Mouse (Mus musculus): ENCODE measurements at regions not wholly inside any gene's neighbourhood (a gene's known extent, or its start where the extent isn't known, plus 50 kb on each side); places are given as distances from the start of the nearest gene placed in this dataset.

- DNase-seq = no peak
Measured at GRCm38 (mm10) chr16:93387578-93388116, 216.2 kb downstream of the Setd4 start.

DNA sequence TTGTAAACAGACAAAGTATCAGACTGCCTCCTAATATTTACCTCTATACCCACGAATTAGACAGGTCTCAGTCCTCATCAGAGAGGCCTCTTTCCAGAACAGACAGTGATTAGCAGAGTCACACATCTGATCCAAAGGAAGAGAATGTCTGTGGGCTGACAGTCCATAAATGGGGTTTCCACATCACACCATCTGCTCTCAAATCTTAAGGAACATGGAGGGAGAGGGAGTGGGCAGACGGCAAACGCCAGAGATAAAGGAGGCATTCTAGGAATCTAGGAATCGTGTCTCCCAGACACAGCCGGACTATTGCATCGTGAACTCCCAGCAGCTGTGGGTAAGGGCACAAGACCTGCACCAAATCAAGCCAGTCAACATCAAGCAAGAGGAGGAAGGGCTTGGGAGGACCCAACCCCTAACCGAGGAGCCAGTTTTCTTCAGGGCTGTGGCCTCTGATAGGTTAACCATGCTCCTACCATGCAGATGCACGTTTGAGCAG is 219.8 kb downstream of the Setd4 start:
- DNase-seq = no peak

DNA sequence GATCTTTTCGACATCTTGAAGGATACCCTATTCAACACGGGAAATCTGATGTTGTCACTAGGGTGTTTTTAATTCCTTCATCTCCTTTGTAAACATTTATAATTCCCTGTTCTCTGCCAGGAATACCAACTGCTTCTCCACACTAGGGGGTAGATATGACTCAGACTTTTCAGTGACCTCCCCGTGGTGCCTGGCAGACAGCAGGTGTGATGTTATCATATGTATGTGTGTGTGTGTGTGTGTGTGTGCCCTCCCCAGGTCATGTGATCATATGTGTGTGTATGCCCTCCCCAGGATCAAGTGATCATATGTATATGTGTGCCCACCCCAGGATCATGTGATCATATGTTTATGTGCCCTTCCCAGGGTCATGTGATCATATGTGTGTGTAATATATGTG is 220.9 kb downstream of the Setd4 start:
- no peak for DNase-seq

DNA sequence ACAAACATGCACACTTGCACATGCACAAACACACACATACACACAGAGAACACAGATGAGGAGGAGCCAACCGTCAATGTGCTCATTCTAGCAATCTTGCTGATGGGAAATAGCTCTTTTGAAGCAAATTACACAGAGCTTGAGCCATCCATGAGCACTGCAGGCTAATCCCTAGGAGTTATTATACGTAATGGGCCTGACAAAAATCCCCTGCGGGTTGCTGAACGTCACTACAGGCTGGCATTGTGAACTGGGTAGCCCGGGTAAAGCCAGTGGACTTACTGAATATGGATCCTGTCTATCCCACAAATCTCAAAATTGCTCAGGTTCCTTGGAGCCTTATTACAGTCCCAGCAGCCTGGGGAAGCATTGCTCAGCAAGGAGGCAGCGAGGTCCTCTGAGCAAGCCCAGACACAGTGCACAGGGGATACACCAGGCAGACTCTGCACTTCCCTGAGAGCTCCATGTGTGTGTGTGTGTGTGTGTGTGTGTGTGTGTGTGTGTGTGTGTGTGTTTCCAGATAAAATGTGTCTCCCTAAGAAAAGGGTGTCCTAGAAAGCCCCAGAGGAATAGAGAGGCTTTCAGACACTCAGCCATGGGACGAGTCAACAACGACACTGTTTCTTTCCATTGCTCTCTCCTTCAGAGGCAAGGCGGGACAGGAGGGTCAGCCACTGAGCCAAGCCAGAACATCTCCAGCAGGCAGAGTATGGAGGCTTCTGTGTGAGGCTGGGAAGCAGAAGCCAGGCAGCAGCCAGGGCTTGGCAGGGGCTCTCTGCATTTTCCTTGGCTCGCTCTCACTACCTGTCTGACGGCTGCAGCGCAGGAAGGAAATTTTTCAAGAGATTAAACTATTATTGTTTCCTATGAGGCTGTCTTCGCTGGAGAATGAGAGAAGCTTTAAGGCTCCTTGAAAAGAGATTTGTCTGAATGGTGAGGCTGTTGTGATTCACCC is 222.9 kb downstream of the Setd4 start:
- DNase-seq = peak; percentile 92

DNA sequence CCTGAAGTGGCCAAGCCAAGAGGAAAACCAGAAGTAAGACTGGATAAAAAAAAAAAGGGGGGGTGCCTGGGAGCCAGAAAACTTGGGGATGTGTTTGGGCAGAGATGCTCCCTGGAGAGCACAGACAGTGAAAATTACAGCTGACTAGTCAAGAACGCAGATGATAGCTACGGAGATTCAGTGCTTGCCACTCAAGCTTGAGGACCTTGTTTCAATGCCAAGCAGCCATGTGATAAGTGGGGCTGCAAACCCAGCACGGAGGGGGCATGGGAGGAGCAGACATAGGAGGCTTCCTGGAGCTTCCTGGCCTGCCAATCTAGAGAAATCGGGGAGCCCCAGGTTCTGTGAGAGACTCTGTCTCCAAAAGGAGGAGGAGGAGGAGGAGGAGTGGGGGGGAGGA is 223.7 kb downstream of the Setd4 start:
- no peak for DNase-seq

DNA sequence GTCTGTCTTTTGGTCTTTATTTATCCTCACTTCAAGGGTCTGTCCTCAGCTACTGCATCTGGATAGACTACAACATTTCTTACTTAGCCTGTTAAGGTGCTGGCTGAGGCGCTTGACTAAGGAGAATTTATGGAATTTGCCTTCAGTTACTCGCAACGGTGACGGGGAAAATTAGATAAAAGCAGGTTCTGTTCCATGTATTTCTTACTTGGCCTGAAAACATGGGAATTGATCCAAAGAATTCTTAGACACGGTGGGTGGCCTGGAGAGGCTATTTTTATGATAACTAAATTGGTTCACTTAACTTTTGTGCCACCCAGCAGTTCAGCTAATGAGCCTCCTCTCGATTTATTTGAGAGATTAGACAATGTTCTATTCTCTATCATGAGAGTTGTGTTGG is 224.3 kb downstream of the Setd4 start:
- no peak for DNase-seq

DNA sequence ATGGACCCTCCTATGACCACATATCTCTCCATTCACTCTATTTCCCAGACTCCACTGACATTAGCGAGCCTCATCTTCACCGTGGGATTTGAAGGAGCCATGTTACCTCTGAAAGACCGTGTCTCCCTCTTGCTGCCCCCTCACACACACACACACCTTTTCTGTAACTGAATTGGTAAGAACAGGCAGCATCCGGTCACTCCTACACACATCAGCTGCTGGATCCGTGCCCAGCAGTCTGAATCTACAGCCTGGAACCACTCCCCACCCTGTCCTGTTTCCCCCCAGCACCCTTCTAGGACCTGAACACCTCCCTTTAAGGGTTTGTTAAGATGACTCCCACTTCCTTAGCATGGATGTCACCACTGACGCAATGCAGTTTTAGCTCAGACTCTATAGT is 229.2 kb downstream of the Setd4 start:
- no peak for DNase-seq

- no peak for DNase-seq
Measured at GRCm38 (mm10) chr16:93369766-93370146, 234.1 kb downstream of the Setd4 start.

GRCm38 (mm10) chr16:93368824-93369765 is 234.8 kb downstream of the Setd4 start:
- no peak for DNase-seq

DNA sequence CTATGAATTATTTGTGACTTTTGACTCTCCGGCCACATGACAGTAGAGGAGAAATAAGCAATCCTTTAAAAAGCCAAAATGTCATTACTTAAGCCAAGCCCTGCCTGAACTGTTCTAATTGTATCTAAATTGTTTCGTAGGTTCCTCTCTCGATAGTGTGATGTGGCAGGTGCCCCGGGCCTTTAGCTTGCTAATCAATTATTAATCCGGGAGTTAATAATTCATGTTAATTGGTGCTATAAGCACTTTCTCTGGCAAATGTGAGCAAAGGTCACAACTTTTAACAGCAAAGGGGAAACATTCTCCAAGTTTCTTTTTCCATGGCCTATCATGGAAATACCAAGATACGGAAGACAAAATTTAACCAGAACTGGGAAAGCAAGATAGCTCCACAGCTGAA is 235.9 kb downstream of the Setd4 start:
- DNase-seq = no peak

DNA sequence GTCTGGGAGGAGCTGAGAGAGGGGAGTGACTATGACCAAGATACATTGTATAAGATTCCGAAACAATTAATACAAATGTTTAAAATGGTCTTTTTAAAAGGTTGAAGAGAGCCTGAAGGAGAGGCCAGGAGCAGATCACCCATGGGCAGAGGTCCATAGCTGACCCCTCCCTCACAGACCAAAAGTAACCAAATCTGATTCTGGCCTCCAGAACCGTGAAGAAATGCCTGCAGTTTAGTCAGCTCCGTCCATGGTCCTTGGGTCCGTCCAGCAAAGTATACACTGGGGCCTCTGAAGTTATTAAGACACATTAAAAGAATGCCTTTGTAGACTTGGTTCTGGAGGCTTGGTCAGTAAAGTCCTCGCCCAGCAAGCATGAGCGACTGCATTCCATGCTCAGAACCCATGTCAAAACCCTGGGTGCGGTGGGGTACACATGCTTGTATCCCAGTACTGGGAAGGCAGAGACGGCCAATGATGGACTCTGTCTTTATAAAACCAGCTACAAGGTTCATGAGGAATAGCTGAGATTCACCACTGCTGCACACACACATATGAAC is 236.5 kb downstream of the Setd4 start:
- DNase-seq = no peak

GRCm38 (mm10) chr16:93366383-93366941 is 237.4 kb downstream of the Setd4 start:
- DNase-seq = no peak

DNA sequence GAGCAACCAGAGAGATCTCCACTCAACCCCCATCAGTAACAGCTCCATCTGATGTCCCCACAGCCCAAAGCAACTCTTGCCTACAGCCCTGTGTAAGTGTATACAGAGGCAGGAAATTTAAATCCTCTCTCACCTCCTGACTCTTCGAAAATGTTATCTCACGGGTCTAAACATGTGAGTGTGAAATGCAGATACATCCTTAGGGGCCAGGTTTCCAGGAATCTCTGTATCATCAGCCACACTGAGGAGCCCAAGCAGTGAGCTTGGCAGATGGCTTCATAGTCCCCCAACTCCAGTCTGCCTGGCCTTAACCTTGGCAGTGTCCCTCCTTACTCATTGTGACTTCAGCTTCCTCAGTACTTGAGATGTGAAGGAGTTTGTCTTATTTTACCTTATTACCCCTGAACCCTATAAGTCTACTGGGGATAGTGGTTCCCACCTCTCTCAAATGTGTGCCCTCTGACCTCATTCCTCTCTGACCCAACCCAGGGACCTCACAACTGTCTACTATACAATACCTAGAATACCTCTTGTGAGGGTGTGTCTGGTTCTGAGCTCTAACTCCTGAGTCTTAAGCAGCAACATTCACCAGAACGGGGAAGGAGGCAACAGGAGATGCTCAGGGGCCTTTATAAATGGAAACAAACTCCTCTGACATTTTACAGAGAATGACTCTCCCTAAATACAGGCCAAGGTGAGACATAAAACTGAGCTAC is 238.5 kb downstream of the Setd4 start:
- no peak for DNase-seq

DNA sequence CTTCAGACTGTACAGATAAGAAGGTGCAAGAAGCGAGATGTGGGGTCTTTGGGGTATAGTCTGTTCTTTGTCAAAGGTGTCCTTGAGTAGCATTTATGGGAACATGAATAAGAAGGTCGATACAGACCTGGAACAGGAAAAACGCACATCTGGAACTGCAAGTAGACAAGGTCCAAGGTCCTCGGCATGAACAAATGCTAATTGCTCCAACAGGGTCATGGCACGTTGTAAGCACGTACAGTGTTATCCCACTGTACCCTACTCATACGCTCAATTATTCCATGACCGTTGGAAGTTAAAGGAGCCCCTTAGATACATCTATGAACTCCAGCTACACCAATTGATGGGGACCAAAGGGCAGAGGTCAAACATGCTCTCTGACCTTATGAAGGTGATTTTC is 244.1 kb downstream of the Setd4 start:
- DNase-seq = no peak

GRCm38 (mm10) chr16:93358613-93359012 is 245.2 kb downstream of the Setd4 start:
- DNase-seq = no peak

DNA sequence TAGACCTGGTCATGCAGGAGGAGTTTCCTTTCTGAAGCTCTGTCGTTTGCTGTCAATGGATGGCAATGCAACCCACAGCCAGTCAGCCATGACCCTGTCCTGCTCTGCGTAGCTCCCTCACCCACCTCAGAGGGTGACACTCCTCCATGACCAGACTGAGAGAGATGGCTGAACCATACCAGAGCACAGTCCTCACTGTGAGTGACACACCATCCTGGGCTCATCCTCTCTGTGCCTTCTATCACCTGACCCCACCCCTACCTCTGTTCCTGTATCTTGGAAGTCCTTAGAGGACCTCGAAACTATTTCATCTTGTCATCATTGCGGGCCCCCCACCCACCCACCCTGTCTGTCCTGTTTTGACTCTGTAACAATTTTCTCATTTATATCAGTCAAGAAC is 245.7 kb downstream of the Setd4 start:
- no peak for DNase-seq

DNA sequence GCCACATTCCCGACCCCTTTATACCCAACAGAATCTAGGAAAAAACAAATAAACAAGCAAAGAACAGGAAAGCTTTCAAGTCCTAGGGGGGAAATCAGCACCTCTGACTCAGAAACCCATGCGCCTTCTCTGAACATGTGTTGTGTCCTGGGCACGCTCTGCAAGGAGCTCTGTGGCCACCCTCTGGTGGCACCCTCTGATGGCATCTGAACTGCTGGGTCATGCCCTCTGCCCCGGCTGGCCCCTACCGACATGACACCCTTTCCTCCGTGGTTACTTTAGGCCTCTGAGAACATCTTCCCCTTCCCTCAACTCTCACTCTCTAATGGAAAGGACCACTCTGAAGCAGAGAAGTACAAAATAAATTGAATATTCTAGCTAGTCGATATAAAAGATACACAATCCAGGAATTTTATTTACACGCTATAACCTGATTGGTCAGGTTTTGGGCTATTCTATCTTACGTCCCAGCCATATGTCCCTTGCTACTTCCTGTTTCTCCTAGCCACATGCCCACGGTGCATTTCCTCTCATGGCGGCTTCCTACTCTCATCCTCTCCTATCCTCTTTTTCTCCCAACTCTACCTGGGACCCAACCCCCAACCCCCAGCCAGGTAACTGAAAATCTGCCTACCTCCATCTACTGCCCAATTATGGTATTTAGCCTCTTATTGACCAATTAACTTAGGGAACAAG is 248.5 kb downstream of the Setd4 start:
- no peak for DNase-seq

- DNase-seq = no peak
Measured at GRCm38 (mm10) chr16:93353971-93354370, 249.9 kb downstream of the Setd4 start.

- DNase-seq = no peak
Measured at GRCm38 (mm10) chr16:93344555-93344954, 259.3 kb downstream of the Setd4 start.

- no peak for DNase-seq
Measured at GRCm38 (mm10) chr16:93342701-93343100, 261.2 kb downstream of the Setd4 start.

DNA sequence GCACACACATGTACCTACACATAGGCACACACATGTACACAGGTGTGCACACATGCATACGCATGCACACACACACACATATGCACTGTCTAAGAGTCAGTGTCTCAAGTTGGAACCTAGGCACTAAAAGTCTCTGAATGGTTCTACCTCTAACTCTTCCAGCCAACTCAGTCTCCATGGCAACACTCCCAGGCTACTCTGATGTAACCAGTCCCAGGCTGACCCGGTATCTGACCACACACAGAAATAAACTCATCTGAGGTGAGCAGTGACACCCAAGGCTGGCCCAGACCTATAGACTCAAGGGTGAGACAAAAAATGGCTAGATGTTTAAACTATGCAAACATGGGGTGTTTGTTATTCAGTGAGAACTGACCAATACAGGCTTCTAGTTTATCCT is 262.1 kb downstream of the Setd4 start:
- no peak for DNase-seq

Data from heart, adult 11 months (tissue).